Mouse (Mus musculus) small intestine, adult 2 months (tissue): Measurements from ENCODE around the gene Lrsam1.

Experiments used
- CTCF ChIP-seq: fragments of 200-500 bp; IDR thresholded peaks from 2 replicates; pipeline ENCODE4 v1.5.1; 2012; ENCODE audit warnings: low read depth, mild to moderate bottlenecking, control low read depth, inconsistent platforms, low read length, moderate library complexity, mixed read lengths; ENCODE audit not compliant: insufficient replicate concordance, insufficient read length; ENCODE audit errors: extremely low read depth
- POLR2A ChIP-seq: fragments of 200-500 bp; IDR thresholded peaks from 2 replicates; pipeline ENCODE4 v1.6.1; 2012; ENCODE audit warnings: low read depth, mild to moderate bottlenecking, control low read depth, inconsistent platforms, low read length, moderate library complexity

- TF ChIP-seq CTCF (no peak), POLR2A (no peak)
Observed at GRCm38 (mm10) chr2:32881723-32882122, 79.7 kb downstream of the Lrsam1 start.
